Mouse (Mus musculus) liver, embryonic 15.5 days (tissue): ENCODE measurements around the gene 1110002E22Rik. TPM values are rescaled to one million over a fixed set of nuclear protein-coding genes. Genes with fewer than 3 reads are reported as not detected.

ENCODE experiments used
- ATAC-seq: fragments of 200-750 bp; cut with Nextera tagmentation; 2 replicates; pipeline ENCODE4 v1.8.0; 2017; ENCODE audit warnings: moderate number of reproducible peaks, mild to moderate bottlenecking, moderate library complexity; ENCODE audit not compliant: insufficient read depth
- H3K27ac ChIP-seq: fragments of 300-500 bp; sonication (generic); replicated peaks from 2 replicates; pipeline ENCODE4 v1.5.1; 2015; ENCODE audit warnings: mild to moderate bottlenecking, inconsistent platforms
- H3K27me3 ChIP-seq: fragments of 300-500 bp; sonication (generic); 2 replicates; pipeline ENCODE4 v1.6.1; 2015; ENCODE audit warnings: mild to moderate bottlenecking, inconsistent platforms
- H3K36me3 ChIP-seq: fragments of 300-500 bp; sonication (generic); replicated peaks from 2 replicates; pipeline ENCODE4 v1.6.1; 2015; ENCODE audit warnings: moderate library complexity, mild to moderate bottlenecking, inconsistent platforms
- H3K4me1 ChIP-seq: fragments of 300-500 bp; sonication (generic); replicated peaks from 2 replicates; pipeline ENCODE4 v1.6.1; 2015; ENCODE audit warnings: inconsistent platforms
- H3K4me2 ChIP-seq: fragments of 300-500 bp; sonication (generic); 2 replicates; pipeline ENCODE4 v1.6.1; 2015; ENCODE audit warnings: moderate library complexity, mild to moderate bottlenecking, inconsistent platforms
- H3K4me3 ChIP-seq: fragments of 300-500 bp; sonication (generic); replicated peaks from 2 replicates; pipeline ENCODE4 v1.5.1; 2015; ENCODE audit warnings: mild to moderate bottlenecking, inconsistent platforms
- H3K9ac ChIP-seq: fragments of 300-500 bp; sonication (generic); 2 replicates; pipeline ENCODE4 v1.6.1; 2015; ENCODE audit warnings: moderate library complexity, mild to moderate bottlenecking, inconsistent platforms
- H3K9me3 ChIP-seq: fragments of 300-500 bp; sonication (generic); replicated peaks from 2 replicates; pipeline ENCODE4 v1.6.1; 2016; ENCODE audit warnings: inconsistent platforms
- WGBS: fragments of 180-500 bp; shearing (Covaris S2); methylation state at CpG from one replicate; pipeline ENCODE4 v1.1.7; 2015; ENCODE audit warnings: mixed read lengths; ENCODE audit not compliant: insufficient replicate concordance; 5-methylcytosine and 5-hydroxymethylcytosine counted together
- polyA plus RNA-seq: library from polyadenylated mRNA; unstranded; fragments of >200 nt; fragmentation: Nextera tagmentation; extraction: Ambion mirVana; gene quantifications from 2 replicates; pipeline ENCODE4 v1.2.1, GENCODE M21; 2015

The 1110002E22Rik gene
- polyA plus RNA-seq, 1 experiment from 2014 or later = 0.24 TPM

DNA sequence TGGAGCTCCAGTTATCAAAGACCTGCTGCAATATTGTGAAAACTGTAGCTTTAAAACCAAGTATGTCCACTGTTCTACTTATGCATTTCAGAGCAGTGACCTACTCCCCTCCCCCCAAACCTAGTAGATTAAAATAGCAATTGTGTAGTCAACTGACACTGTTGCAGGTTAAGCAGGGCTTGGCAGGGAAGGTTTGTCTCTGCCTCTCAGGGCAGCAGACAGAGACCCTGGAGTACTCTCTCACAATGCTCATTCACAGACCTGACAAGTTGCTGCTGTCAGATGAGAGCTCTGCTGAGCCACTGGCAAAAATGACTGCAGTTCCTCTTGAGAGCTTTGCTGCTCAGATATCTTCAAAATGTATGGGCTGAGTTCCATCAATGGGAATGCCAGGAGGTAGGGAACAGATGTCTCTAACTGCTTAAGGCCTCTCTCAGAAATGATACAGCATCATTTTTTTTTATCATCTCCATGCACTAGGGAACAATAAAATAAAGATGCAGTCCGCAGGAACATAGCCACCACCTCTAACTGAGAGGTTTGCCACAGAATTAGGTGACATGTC lies 18.3 kb downstream of the 1110002E22Rik start:
- Histone ChIP-seq H3K4me2 (no peak overlapping the region), H3K9me3 (no peaks in the 10 kb centered on the region), H3K36me3 (no peaks in the 10 kb centered on the region), H3K4me1 (no peaks in the 10 kb centered on the region), H3K4me3 (no peak overlapping the region), H3K27me3 (no peaks in the 10 kb centered on the region), H3K9ac (no peak overlapping the region), H3K27ac (no peak overlapping the region)
- WGBS = 62% methylated on average over 1 of the region's 1 CpGs
- no peak for ATAC-seq

- Histone ChIP-seq H3K9ac (no peak overlapping the region), H3K4me1 (no peaks in the 10 kb centered on the region), H3K4me3 (no peak overlapping the region), H3K27me3 (no peaks in the 10 kb centered on the region), H3K4me2 (no peak overlapping the region), H3K36me3 (no peaks in the 10 kb centered on the region), H3K27ac (no peak overlapping the region), H3K9me3 (no peaks in the 10 kb centered on the region)
- WGBS = 64% methylated on average over 4 of the region's 4 CpGs
- ATAC-seq = no peak
These were observed 19.0 kb downstream of the 1110002E22Rik start for GRCm38 (mm10) chr3:138083896-138084295.

DNA sequence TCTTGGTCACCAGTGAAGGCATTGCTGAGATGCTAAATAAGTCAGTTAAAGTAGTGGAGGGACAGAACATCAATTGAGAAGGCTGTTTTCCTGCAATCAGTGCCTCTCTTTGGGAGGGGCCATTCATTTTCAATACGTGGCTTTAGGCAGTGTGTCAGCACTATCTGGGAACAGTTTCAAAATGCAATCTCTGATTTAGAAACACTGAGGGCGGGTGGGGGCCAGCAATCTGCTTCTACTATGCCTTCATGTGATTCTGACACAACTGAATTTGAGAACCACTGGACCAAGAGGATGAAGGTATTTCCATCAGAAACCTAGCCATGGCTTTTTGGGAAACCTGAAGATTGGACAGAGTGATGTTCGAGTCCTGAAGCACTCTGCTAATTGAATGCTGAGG lies 30.4 kb downstream of the 1110002E22Rik start:
- no peak overlapping the region for H3K9ac ChIP-seq
- no peak overlapping the region for H3K27ac ChIP-seq
- no peak overlapping the region for H3K4me3 ChIP-seq
- H3K9me3 ChIP-seq = no peaks in the 10 kb centered on the region
- no peak for ATAC-seq
- 0 out of 2 replicates have a peak, but pooled peaks cover 5% of the 10 kb centered on the region for H3K36me3 ChIP-seq
- no peak overlapping the region for H3K4me2 ChIP-seq
- no peaks in the 10 kb centered on the region for H3K4me1 ChIP-seq
- H3K27me3 ChIP-seq = no peaks in the 10 kb centered on the region
- 39% methylated on average over 3 of the region's 3 CpGs for WGBS

- H3K9ac ChIP-seq = no peak overlapping the region
- no peak overlapping the region for H3K27ac ChIP-seq
These were observed 30.9 kb downstream of the 1110002E22Rik start for GRCm38 (mm10) chr3:138095718-138096117.

DNA sequence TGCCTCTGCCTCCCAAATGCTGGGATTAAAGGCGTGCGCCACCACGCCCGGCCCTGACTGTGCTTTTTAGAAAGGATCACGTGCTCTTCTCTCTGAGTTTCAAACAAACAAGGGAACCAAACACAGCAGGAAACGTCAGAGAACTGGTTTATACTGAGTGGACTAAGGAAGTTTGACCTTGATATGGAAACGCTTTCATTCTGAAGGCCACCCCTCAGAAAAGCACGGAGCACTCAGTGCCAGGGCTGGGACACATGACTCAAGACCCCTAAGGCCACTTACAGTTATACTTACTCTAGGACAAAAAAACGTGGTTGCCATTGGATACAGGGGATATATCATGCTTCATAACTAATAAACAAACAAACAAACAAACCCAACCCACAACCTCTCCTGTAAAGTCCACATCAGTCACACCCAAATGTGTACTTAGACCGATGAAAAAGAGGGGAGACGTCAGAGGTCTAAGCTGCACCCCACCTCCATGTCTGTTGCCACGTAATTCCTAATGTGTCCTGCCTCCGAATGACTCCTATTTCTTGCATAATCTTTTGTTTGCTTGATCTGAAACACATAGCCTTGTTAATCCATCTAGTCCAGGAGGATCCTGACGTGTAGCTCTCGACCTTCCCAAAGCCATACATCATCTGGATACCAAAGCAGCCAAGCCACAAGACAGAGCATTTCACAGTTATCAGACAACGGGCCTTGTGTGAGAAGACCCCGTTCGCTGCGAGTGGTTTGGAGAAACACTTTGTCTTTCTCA lies 31.6 kb downstream of the 1110002E22Rik start:
- no peaks in the 10 kb centered on the region for H3K27me3 ChIP-seq
- 65% methylated on average over 19 of the region's 19 CpGs for WGBS
- H3K36me3 ChIP-seq = 0 out of 2 replicates have a peak, but pooled peaks cover 5% of the 10 kb centered on the region
- no peak overlapping the region for H3K4me3 ChIP-seq
- H3K27ac ChIP-seq = no peak overlapping the region
- H3K9ac ChIP-seq = no peak overlapping the region
- ATAC-seq = no peak
- H3K4me2 ChIP-seq = no peak overlapping the region
- H3K4me1 ChIP-seq = no peaks in the 10 kb centered on the region
- no peaks in the 10 kb centered on the region for H3K9me3 ChIP-seq

More at GRCm38 (mm10) chr3:138095718-138096117, 30.9 kb downstream of the 1110002E22Rik start:
- WGBS = 66% methylated on average over 10 of the region's 10 CpGs
- H3K36me3 ChIP-seq = 0 out of 2 replicates have a peak, but pooled peaks cover 5% of the 10 kb centered on the region
- no peaks in the 10 kb centered on the region for H3K4me1 ChIP-seq
- H3K27me3 ChIP-seq = no peaks in the 10 kb centered on the region
- ATAC-seq = no peak
- H3K4me2 ChIP-seq = no peak overlapping the region
- no peaks in the 10 kb centered on the region for H3K9me3 ChIP-seq
- H3K4me3 ChIP-seq = no peak overlapping the region

DNA sequence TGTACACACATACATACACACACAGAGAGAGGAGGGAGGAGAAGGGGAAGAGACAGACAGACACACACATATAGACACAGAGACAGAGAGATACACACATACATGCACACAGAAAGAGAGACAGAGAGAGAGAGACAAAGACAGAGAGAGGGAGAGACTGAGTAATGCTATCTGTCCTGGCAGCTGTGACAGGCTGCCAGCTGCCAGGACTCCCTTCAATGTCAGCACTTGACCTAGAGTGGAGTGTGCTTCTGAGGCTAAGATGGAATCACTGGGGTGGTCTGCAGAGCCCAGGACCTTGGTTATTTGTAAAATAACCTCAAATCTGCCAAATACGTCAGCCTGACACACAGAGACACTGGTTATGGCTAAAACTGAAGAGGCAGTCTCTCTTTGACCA lies 32.9 kb downstream of the 1110002E22Rik start:
- Histone ChIP-seq H3K9me3 (no peaks in the 10 kb centered on the region), H3K27me3 (no peaks in the 10 kb centered on the region), H3K27ac (no peak overlapping the region), H3K9ac (no peak overlapping the region), H3K4me3 (no peak overlapping the region), H3K4me1 (no peaks in the 10 kb centered on the region), H3K4me2 (no peak overlapping the region), H3K36me3 (0 out of 2 replicates have a peak, but pooled peaks cover 5% of the 10 kb centered on the region)
- WGBS = 50% methylated on average over 1 of the region's 1 CpGs
- no peak for ATAC-seq

- H3K4me1 ChIP-seq = no peaks in the 10 kb centered on the region
- no peaks in the 10 kb centered on the region for H3K36me3 ChIP-seq
- ATAC-seq = no peak
- H3K9ac ChIP-seq = no peak overlapping the region
- H3K4me2 ChIP-seq = no peak overlapping the region
- no peak overlapping the region for H3K27ac ChIP-seq
- no peaks in the 10 kb centered on the region for H3K27me3 ChIP-seq
- H3K4me3 ChIP-seq = no peak overlapping the region
- 68% methylated on average over 4 of the region's 4 CpGs for WGBS
- no peaks in the 10 kb centered on the region for H3K9me3 ChIP-seq
These were observed 37.1 kb downstream of the 1110002E22Rik start for GRCm38 (mm10) chr3:138101936-138102335.

GRCm38 (mm10) chr3:138103690-138104089 lies 38.8 kb downstream of the 1110002E22Rik start:
- Histone ChIP-seq H3K9ac (no peak overlapping the region), H3K4me2 (no peak overlapping the region), H3K4me1 (no peaks in the 10 kb centered on the region), H3K27ac (no peak overlapping the region), H3K9me3 (no peaks in the 10 kb centered on the region), H3K27me3 (no peaks in the 10 kb centered on the region), H3K36me3 (no peaks in the 10 kb centered on the region), H3K4me3 (no peak overlapping the region)
- WGBS = 65% methylated on average over 4 of the region's 4 CpGs
- no peak for ATAC-seq

DNA sequence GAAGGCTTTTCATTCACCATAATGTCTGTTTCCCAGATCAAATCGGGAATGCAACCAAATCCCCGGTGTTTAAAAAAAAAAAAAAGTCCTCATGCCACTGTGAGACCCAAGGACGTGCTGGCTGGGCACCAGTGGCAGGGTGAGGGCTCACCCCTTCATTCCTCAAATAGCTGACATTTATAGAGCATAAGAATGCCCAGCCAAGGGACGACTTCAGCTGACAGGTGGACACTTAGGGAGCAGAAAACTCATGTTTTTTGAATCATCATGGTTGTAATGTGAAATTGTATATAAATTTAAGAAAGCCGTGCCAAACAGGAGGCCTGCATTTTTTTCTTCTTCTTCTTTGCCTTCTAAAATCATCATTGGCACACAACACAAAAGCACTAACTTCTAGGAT lies 40.2 kb downstream of the 1110002E22Rik start:
- ATAC-seq = no peak
- 57% methylated on average over 5 of the region's 5 CpGs for WGBS
- H3K9me3 ChIP-seq = no peaks in the 10 kb centered on the region
- no peak overlapping the region for H3K27ac ChIP-seq
- no peak overlapping the region for H3K9ac ChIP-seq
- no peaks in the 10 kb centered on the region for H3K36me3 ChIP-seq
- H3K4me1 ChIP-seq = no peaks in the 10 kb centered on the region
- H3K27me3 ChIP-seq = no peaks in the 10 kb centered on the region
- H3K4me2 ChIP-seq = no peak overlapping the region
- H3K4me3 ChIP-seq = no peak overlapping the region

GRCm38 (mm10) chr3:138106887-138107286 lies 42.0 kb downstream of the 1110002E22Rik start:
- no peak for ATAC-seq
- Histone ChIP-seq H3K27ac (no peak overlapping the region), H3K4me3 (no peak overlapping the region), H3K4me2 (no peak overlapping the region), H3K9me3 (no peaks in the 10 kb centered on the region), H3K36me3 (no peaks in the 10 kb centered on the region), H3K4me1 (no peaks in the 10 kb centered on the region), H3K27me3 (no peaks in the 10 kb centered on the region), H3K9ac (no peak overlapping the region)
- 77% methylated on average over 10 of the region's 10 CpGs for WGBS

DNA sequence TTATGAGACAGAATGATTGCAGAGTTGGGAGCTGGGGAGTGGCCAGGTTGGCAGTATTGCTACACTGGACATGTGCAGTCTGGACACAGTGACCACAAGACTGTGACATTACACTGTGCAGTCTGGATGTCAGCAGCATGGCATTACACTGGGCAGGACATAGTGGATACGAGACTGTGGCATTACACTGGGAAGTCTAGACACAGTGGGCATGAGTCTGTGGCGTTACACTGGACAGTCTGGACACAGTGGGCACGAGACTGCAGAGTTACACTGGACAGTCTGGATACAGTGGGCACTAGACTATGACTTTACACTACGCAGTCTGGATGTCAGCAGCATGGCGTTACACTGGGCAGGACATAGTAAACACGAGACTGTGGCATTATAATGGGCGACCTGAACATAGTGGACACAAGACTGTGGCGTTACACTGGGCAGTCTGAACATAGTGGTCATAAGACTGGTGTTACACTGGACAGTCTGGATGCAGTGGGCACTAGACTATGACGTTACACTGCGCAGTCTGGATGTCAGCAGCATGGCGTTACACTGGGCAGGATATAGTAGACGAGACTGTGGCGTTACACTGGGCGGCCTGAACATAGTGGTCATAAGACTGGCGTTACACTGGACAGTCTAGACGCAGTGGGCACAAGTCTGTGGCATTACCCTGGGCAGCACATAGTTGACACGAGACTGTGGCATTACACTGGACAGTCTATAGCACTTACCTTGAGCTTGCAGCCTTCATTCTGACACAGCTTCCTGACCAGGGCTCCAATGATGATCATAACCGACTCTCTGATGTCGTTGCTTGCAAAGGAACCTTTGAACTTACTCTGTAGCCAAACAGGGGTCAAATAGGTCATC lies 46.3 kb downstream of the 1110002E22Rik start:
- Histone ChIP-seq H3K27me3 (no peaks in the 10 kb centered on the region), H3K4me1 (no peaks in the 10 kb centered on the region), H3K9me3 (no peaks in the 10 kb centered on the region), H3K36me3 (0 out of 2 replicates have a peak, but pooled peaks cover 11% of the 10 kb centered on the region), H3K27ac (no peak overlapping the region), H3K4me2 (no peak overlapping the region), H3K4me3 (no peak overlapping the region), H3K9ac (no peak overlapping the region)
- WGBS = 69% methylated on average over 19 of the region's 19 CpGs
- peak; percentile 44 for ATAC-seq
